Mouse (Mus musculus) limb, embryonic 13.5 days (tissue): ENCODE measurements around the gene Nxph3. TPM values are rescaled to one million over a fixed set of nuclear protein-coding genes. Genes with fewer than 3 reads are reported as not detected.

Experiments used
- ATAC-seq: fragments of 200-750 bp; cut with Nextera tagmentation; 2 replicates; pipeline ENCODE4 v1.8.0; 2017; ENCODE audit warnings: low read depth, moderate number of reproducible peaks, moderate TSS enrichment; ENCODE audit not compliant: low FRiP score
- H3K27ac ChIP-seq: fragments of 300-500 bp; sonication (generic); 2 replicates; pipeline ENCODE4 v1.5.1; 2015; ENCODE audit warnings: inconsistent platforms, mild to moderate bottlenecking, moderate library complexity
- H3K27me3 ChIP-seq: fragments of 300-500 bp; sonication (generic); 2 replicates; pipeline ENCODE4 v1.6.1; 2015; ENCODE audit warnings: mild to moderate bottlenecking, inconsistent platforms
- H3K36me3 ChIP-seq: fragments of 300-500 bp; sonication (generic); 2 replicates; pipeline ENCODE4 v1.6.1; 2015; ENCODE audit warnings: inconsistent platforms, mild to moderate bottlenecking, moderate library complexity
- H3K4me1 ChIP-seq: fragments of 300-500 bp; sonication (generic); 2 replicates; pipeline ENCODE4 v1.6.1; 2015; ENCODE audit warnings: inconsistent platforms
- H3K4me2 ChIP-seq: fragments of 300-500 bp; sonication (generic); replicated peaks from 2 replicates; pipeline ENCODE4 v1.6.1; 2015; ENCODE audit warnings: inconsistent platforms, mild to moderate bottlenecking, moderate library complexity
- H3K4me3 ChIP-seq: fragments of 300-500 bp; sonication (generic); 2 replicates; pipeline ENCODE4 v1.5.1; 2015; ENCODE audit warnings: moderate library complexity, mild to moderate bottlenecking, inconsistent platforms
- H3K9ac ChIP-seq: fragments of 300-500 bp; sonication (generic); 2 replicates; pipeline ENCODE4 v1.6.1; 2015; ENCODE audit warnings: mild to moderate bottlenecking, inconsistent platforms
- H3K9me3 ChIP-seq: fragments of 300-500 bp; sonication (generic); 2 replicates; pipeline ENCODE4 v1.6.1; 2016; ENCODE audit warnings: inconsistent platforms
- WGBS: fragments of 180-500 bp; shearing (Covaris S2); methylation state at CpG from one replicate; pipeline ENCODE4 v1.1.7; 2015; 5-methylcytosine and 5-hydroxymethylcytosine counted together
- polyA plus RNA-seq: library from polyadenylated mRNA; unstranded; fragments of >200 nt; fragmentation: Nextera tagmentation; extraction: Ambion mirVana; gene quantifications from 2 replicates; pipeline ENCODE4 v1.2.1, GENCODE M21; 2015

Nxph3 gene
- polyA plus RNA-seq, 1 experiment from 2014 or later = 1.1 TPM

DNA sequence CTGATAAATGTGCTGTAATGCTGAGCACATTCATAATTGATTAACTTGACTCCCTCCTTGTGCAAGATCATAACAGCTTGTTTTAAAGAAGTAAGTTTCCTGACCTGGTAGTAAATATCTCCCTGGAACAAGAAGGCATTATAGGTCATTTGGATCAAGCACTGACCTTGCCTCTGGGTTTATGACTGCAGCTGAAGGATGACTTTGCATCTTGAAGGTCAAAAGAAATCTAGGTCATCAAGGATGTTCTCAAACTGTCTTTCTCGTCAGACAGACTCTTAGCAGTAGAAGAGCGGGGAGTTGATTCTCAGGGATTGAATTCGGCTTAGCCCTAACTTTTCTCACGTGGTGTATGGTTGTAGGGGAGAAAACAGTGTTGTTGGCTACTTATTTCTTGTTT, 33.7 kb downstream of the Nxph3 start:
- Histone ChIP-seq H3K4me3 (no peak overlapping the region), H3K9ac (no peak overlapping the region), H3K27me3 (no peaks in the 10 kb centered on the region), H3K4me2 (no peak overlapping the region), H3K36me3 (peaks cover 51% of the 10 kb centered on the region), H3K27ac (no peak overlapping the region), H3K4me1 (no peaks in the 10 kb centered on the region), H3K9me3 (no peaks in the 10 kb centered on the region)
- no peak for ATAC-seq
- 92% methylated on average over 4 of the region's 4 CpGs for WGBS

- no peaks in the 10 kb centered on the region for H3K27me3 ChIP-seq
- no peak overlapping the region for H3K4me3 ChIP-seq
- no peak overlapping the region for H3K27ac ChIP-seq
- WGBS = 78% methylated on average over 4 of the region's 4 CpGs
- no peak overlapping the region for H3K9ac ChIP-seq
- no peak for ATAC-seq
- H3K4me1 ChIP-seq = no peaks in the 10 kb centered on the region
- no peak overlapping the region for H3K4me2 ChIP-seq
- peaks cover 47% of the 10 kb centered on the region for H3K36me3 ChIP-seq
- H3K9me3 ChIP-seq = no peaks in the 10 kb centered on the region
Observed at GRCm38 (mm10) chr11:95479458-95479857, 34.9 kb downstream of the Nxph3 start.

DNA sequence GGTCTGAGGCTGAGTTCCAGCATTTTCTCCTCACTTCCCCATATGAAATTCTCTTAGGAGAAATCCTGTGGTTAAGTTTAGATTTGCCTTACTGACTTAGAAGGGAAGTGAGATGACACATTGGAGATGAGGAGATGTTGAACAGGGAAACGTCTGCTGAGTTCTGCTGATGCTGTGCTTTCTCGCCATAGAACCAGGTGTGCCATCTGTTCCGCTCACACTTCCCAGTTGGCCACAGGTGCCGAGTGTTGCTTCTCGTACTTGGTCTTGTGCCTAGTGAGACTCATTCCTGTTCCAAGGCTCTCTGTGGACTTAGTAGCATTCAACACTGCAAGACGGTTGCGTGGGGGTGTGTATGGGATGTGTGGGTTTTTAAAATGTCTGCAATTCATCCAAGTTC, 38.0 kb downstream of the Nxph3 start:
- WGBS = 79% methylated on average over 7 of the region's 7 CpGs
- peaks cover 46% of the 10 kb centered on the region for H3K36me3 ChIP-seq
- no peaks in the 10 kb centered on the region for H3K27me3 ChIP-seq
- H3K4me2 ChIP-seq = no peak overlapping the region
- no peak overlapping the region for H3K27ac ChIP-seq
- no peaks in the 10 kb centered on the region for H3K9me3 ChIP-seq
- no peak overlapping the region for H3K4me3 ChIP-seq
- no peak overlapping the region for H3K9ac ChIP-seq
- no peaks in the 10 kb centered on the region for H3K4me1 ChIP-seq
- no peak for ATAC-seq

GRCm38 (mm10) chr11:95473456-95473855, 40.9 kb downstream of the Nxph3 start:
- no peak for ATAC-seq
- Histone ChIP-seq H3K9me3 (no peaks in the 10 kb centered on the region), H3K4me2 (no peak overlapping the region), H3K36me3 (peaks cover 43% of the 10 kb centered on the region), H3K27ac (no peak overlapping the region), H3K4me1 (no peaks in the 10 kb centered on the region), H3K4me3 (no peak overlapping the region), H3K27me3 (no peaks in the 10 kb centered on the region), H3K9ac (no peak overlapping the region)
- WGBS = 85% methylated on average over 1 of the region's 1 CpGs

- no peak for ATAC-seq
- no peaks in the 10 kb centered on the region for H3K9me3 ChIP-seq
- no peaks in the 10 kb centered on the region for H3K4me1 ChIP-seq
- H3K36me3 ChIP-seq = peaks cover 43% of the 10 kb centered on the region
- H3K4me2 ChIP-seq = no peak overlapping the region
- WGBS = 92% methylated on average over 2 of the region's 2 CpGs
- no peak overlapping the region for H3K27ac ChIP-seq
- H3K9ac ChIP-seq = no peak overlapping the region
- no peaks in the 10 kb centered on the region for H3K27me3 ChIP-seq
- H3K4me3 ChIP-seq = no peak overlapping the region
Observed at GRCm38 (mm10) chr11:95472942-95473341, 41.4 kb downstream of the Nxph3 start.

DNA sequence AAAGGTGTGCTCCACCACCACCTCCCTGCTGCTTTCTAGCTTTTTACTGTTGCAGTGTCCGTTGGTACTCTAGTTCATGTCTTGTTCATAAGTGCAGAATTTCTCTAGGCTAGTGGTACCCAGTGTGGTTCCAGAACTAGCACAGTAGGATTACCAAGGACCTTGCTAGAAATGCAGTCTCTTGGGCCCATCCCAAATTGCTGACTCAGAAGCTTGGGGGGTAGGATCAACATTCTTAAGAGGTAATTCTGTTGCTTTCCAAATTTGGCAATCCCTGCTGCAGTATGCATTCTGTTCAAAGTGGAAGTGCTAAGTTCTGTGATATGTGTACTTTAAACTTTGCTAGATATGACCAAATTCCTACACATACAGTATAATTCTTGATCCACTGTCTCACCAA, 46.6 kb downstream of the Nxph3 start:
- Histone ChIP-seq H3K4me2 (no peak overlapping the region), H3K36me3 (peaks cover 18% of the 10 kb centered on the region), H3K9ac (no peak overlapping the region), H3K4me3 (no peak overlapping the region), H3K27me3 (no peaks in the 10 kb centered on the region), H3K9me3 (no peaks in the 10 kb centered on the region), H3K27ac (no peak overlapping the region), H3K4me1 (no peaks in the 10 kb centered on the region)
- 92% methylated on average over 1 of the region's 1 CpGs for WGBS
- no peak for ATAC-seq

- H3K4me1 ChIP-seq = no peaks in the 10 kb centered on the region
- no peak for ATAC-seq
- no peak overlapping the region for H3K4me3 ChIP-seq
- no peaks in the 10 kb centered on the region for H3K27me3 ChIP-seq
- 95% methylated on average over 3 of the region's 3 CpGs for WGBS
- no peak overlapping the region for H3K4me2 ChIP-seq
- H3K27ac ChIP-seq = no peak overlapping the region
- no peaks in the 10 kb centered on the region for H3K9me3 ChIP-seq
- H3K9ac ChIP-seq = no peak overlapping the region
- H3K36me3 ChIP-seq = peaks cover 2% of the 10 kb centered on the region; the same call in 1 of the 2 replicates
Observed at GRCm38 (mm10) chr11:95462168-95462567, 52.2 kb downstream of the Nxph3 start.

DNA sequence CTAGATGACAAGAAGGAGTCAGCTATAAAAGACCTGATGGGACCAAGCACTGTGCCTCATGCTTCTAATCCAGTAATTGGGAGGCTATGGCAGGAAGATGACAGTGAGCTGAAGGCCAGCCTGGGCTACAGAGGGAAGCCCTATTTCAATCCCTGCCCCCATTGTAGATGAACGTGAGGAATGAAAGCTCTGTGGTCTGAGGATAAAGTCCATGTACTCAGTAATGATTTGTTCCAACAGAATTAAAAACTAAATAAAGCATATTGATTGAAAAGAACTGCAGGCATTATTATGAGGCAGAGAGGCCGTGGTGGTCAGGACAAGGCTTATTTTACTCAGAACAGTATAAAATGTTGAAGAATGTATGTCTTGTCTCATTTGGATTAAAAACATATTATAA, 53.5 kb downstream of the Nxph3 start:
- Histone ChIP-seq H3K9me3 (no peaks in the 10 kb centered on the region), H3K4me1 (no peaks in the 10 kb centered on the region), H3K27ac (no peak overlapping the region), H3K9ac (no peak overlapping the region), H3K4me2 (no peak overlapping the region), H3K27me3 (no peaks in the 10 kb centered on the region), H3K36me3 (peaks cover 2% of the 10 kb centered on the region; the same call in 1 of the 2 replicates), H3K4me3 (no peak overlapping the region)
- 82% methylated on average over 2 of the region's 2 CpGs for WGBS
- no peak for ATAC-seq

Other genes starting within 250 kb of the Nxph3 start
- 68.4 and 71.9 TPM in 2 replicates for gene Kat7, start 204.3 kb downstream of the Nxph3 start, polyA plus RNA-seq
- 15.8 and 16.2 TPM in 2 replicates for gene Fam117a, start 177.6 kb downstream of the Nxph3 start, polyA plus RNA-seq
- 121 and 127 TPM in 2 replicates for gene Slc35b1, start 129.9 kb downstream of the Nxph3 start, polyA plus RNA-seq
- gene Spop, start 100.5 kb downstream of the Nxph3 start, polyA plus RNA-seq = 156 and 168 TPM in 2 replicates
- 29.4 and 34.5 TPM in 2 replicates for gene Ngfr, start 73.2 kb upstream of the Nxph3 start, polyA plus RNA-seq
- gene Phb, start 152.4 kb upstream of the Nxph3 start, polyA plus RNA-seq = 217 and 221 TPM in 2 replicates
- 26.8 and 26.9 TPM in 2 replicates for gene Zfp652, start 198.1 kb upstream of the Nxph3 start, polyA plus RNA-seq
- 2.0 TPM in 2 replicates for gene B130006D01Rik, start 209.0 kb upstream of the Nxph3 start, polyA plus RNA-seq